Mouse (Mus musculus) CD4-positive, CD25-positive, alpha-beta regulatory T cell, adult 4 months (primary cell): ENCODE measurements around the gene Vmn1r203. TPM values are rescaled to one million over a fixed set of nuclear protein-coding genes. Genes with fewer than 3 reads are reported as not detected.
"Not testable (repeated sequence)": the region's sequence is repeated elsewhere in the genome, so short reads cannot be mapped to it uniquely, and the experiment has no call there.

ENCODE experiments used
- ATAC-seq: one replicate; pipeline ENCODE4 v1.8.0; 2017
- polyA plus RNA-seq, 2 experiments: library from polyadenylated mRNA; unstranded; fragments of 100-300 nt; shearing (Covaris generic); gene quantifications; one replicate each; pipeline ENCODE4 v1.2.1; 2017

Gene Vmn1r203
- under 1 TPM in 1 of 2 experiments, not detected in 1; 0.16 TPM for polyA plus RNA-seq

DNA sequence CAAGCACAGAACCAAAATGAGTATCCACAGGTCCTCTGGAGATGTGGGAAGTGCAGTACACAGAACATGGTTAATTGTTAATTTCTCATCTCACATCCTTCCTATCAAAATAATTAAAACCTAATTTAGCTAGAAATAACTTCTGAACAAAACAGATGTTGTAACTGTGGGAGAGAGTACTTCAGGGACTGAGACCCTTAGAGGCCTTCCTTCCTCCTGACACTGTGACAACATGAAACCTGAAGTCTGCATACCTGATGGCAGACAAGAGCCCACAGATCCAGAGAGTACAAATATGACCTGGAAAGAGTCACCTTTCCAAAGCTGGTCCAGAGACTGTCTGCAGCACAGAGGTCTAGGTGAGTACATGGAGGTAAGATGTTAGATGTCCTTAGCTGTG, at the start of gene Vmn1r203:
Gene Vmn1r203 (plus strand): TSS at position 301 of the 400 bp plus-strand sequence.
- no peak for ATAC-seq

DNA sequence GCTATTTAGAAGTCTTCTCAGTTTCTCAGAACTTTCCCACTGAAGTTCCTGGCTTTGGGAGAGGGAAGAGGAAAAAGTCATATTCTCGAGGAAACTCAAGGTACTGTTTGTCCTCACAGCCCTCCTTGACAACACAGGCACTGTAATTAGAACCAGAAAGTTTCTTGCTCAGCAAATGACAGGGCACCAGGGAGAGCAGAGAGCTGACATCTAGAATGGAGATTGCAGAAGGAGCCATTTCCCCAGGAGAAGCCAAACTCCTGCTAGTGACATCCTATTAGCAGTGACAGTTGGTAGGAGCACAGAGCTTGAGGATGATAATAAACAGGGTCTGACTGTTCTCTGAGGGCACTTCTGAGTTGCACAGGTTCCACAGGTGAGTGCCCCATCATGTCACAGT, 46.3 kb upstream of the Vmn1r203 start, which contains the start of gene Vmn1r201:
Gene Vmn1r201 (plus strand): TSS at position 301 of the 400 bp plus-strand sequence.
- no peak for ATAC-seq

DNA sequence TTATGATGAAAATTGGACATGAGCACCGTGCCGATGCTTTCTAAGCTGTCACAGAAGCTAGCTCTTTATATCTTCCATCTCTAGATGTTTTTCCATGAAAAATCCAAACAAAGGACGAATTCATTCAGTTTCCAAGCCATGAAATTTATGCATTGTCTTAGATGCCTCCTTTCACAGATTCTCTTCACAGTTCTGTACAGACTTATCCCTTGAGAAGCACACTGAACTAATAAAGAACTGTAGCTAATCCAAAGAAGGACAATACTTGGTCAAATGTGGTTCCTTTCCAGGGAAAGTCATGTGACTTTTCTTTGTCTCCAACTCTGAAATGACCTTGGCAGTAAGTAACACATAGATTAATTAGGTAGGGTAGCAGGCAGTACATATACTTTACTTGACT, 15.5 kb upstream of the Vmn1r203 start:
- no peak for ATAC-seq

DNA sequence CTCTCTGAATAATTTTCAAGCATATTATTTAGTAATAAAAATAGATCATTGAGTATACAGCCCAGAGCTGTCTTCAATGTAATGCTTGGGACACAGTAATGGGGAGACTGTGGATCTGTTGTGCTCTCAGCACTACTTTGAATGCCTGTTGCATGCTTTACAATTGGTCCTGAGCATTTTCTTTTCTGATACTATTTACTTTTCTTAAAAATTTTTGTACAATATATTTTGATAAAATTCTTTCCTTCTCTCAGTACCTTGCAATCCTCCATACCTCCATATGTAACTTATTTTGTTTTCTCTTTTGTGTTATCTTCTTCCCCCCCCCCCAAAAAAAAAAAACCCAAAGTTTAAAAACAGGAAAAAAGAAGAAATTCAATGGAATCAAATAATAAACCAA, 12.6 kb upstream of the Vmn1r203 start, which contains the start of gene Vmn1r202:
Gene Vmn1r202 (minus strand): TSS at position 101 of the 400 bp plus-strand sequence.
- ATAC-seq, result no peak

DNA sequence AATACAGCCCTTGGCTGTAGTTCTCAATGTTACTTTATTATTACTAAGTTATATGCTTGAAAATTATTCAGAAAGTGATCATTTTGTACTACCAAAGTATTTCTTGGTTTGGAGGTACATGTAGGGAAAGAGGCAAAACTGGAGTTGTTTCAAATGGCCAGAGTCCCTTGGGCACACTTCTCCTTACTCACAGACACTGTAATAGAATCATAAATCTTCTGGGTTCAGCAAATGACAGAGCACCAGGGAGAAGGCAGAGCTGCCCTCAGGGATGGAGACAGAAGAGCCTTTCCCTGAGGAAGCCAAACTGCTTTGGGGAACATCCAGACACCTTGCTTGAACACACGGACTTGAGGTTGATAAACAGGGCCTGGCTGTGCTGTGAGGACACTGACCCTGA, 35.0 kb downstream of the Vmn1r203 start, which contains the start of gene Vmn1r204:
Gene Vmn1r204 (plus strand): TSS at position 301 of the 400 bp plus-strand sequence.
- not testable (repeated sequence) for ATAC-seq

DNA sequence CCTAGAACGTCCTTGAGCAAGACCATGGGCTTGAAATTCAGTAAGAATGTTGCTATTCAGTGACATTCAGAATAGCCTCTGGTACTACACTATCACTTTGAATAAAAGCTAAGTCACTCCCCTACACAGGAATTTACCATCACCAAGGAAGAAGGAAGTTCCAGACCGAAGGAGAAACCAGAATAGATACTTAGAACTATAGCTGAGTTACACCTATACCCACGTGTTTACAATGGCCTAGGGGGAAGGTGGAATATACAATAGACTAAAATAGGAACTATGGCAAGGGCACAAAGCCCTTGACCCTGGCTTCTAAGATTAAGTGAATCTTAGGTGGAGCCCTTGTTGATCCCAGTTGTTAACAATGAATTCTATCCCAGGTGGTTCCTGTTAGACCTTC, 57.0 kb downstream of the Vmn1r203 start:
- ATAC-seq, result not testable (repeated sequence)

Other genes starting within 250 kb of the Vmn1r203 start
- gene Vmn1r195, start 247.6 kb upstream of the Vmn1r203 start, polyA plus RNA-seq, result not detected
- not detected for gene Vmn1r196, start 228.2 kb upstream of the Vmn1r203 start, polyA plus RNA-seq
- not detected for gene Vmn1r197, start 193.5 kb upstream of the Vmn1r203 start, polyA plus RNA-seq
- not detected for gene Vmn1r198, start 167.8 kb upstream of the Vmn1r203 start, polyA plus RNA-seq
- not detected for gene Vmn1r199, start 138.3 kb upstream of the Vmn1r203 start, polyA plus RNA-seq
- not detected for gene Vmn1r200, start 127.7 kb upstream of the Vmn1r203 start, polyA plus RNA-seq
- not detected for gene Vmn1r201, start 46.2 kb upstream of the Vmn1r203 start, polyA plus RNA-seq
- not detected for gene Vmn1r202, start 12.7 kb upstream of the Vmn1r203 start, polyA plus RNA-seq
- gene Vmn1r204, start 35.1 kb downstream of the Vmn1r203 start, polyA plus RNA-seq, result not detected
- not detected for gene Vmn1r205, start 74.9 kb downstream of the Vmn1r203 start, polyA plus RNA-seq
- gene Vmn1r206, start 106.1 kb downstream of the Vmn1r203 start, polyA plus RNA-seq, result not detected
- not detected for gene Vmn1r207-ps, start 211.5 kb downstream of the Vmn1r203 start, polyA plus RNA-seq